Mouse (Mus musculus) kidney, embryonic 16.5 days (tissue): ENCODE measurements around the gene Foxo3. TPM values are rescaled to one million over a fixed set of nuclear protein-coding genes. Genes with fewer than 3 reads are reported as not detected.

Source experiments
- ATAC-seq: fragments of 200-750 bp; cut with Nextera tagmentation; 2 replicates; pipeline ENCODE4 v1.8.0; 2017; ENCODE audit warnings: moderate TSS enrichment; ENCODE audit not compliant: low FRiP score, low TSS enrichment
- H3K27ac ChIP-seq: fragments of 300-500 bp; sonication (generic); 2 replicates; pipeline ENCODE4 v1.5.1; 2014; ENCODE audit warnings: low read length
- H3K27me3 ChIP-seq: fragments of 300-500 bp; sonication (generic); 2 replicates; pipeline ENCODE4 v1.6.1; 2014; ENCODE audit warnings: low read length, control low read depth, mixed read lengths; ENCODE audit not compliant: insufficient read depth
- H3K36me3 ChIP-seq: fragments of 300-500 bp; sonication (generic); 2 replicates; pipeline ENCODE4 v1.6.1; 2014; ENCODE audit warnings: low read length, control low read depth, mixed read lengths; ENCODE audit not compliant: insufficient read depth
- H3K4me1 ChIP-seq: fragments of 300-500 bp; sonication (generic); 2 replicates; pipeline ENCODE4 v1.6.1; 2014; ENCODE audit warnings: low read length, control low read depth, mixed read lengths; ENCODE audit not compliant: insufficient read depth
- H3K4me2 ChIP-seq: fragments of 300-500 bp; sonication (generic); replicated peaks from 2 replicates; pipeline ENCODE4 v1.6.1; 2014; ENCODE audit warnings: low read depth, low read length
- H3K4me3 ChIP-seq: fragments of 300-500 bp; sonication (generic); 2 replicates; pipeline ENCODE4 v1.5.1; 2014; ENCODE audit warnings: mild to moderate bottlenecking, low read length
- H3K9ac ChIP-seq: fragments of 300-500 bp; sonication (generic); replicated peaks from 2 replicates; pipeline ENCODE4 v1.6.1; 2014; ENCODE audit warnings: low read length
- H3K9me3 ChIP-seq: fragments of 300-500 bp; sonication (generic); 2 replicates; pipeline ENCODE4 v1.6.1; 2016; ENCODE audit warnings: low read length, control low read depth
- WGBS: fragments of 180-500 bp; shearing (Covaris S2); extraction: QIAGEN DNeasy Blood & Tissue Kit; methylation state at CpG from one replicate; pipeline ENCODE4 v1.1.7; 2014; 5-methylcytosine and 5-hydroxymethylcytosine counted together
- polyA plus RNA-seq: library from polyadenylated mRNA; unstranded; fragments of >200 nt; fragmentation: Nextera tagmentation; extraction: Ambion mirVana; gene quantifications from 2 replicates; pipeline ENCODE4 v1.2.1, GENCODE M21; 2015

Gene Foxo3
- polyA plus RNA-seq, 1 experiment from 2014 or later, result 5.9 TPM

- peaks cover 5% of the 10 kb centered on the region for H3K4me1 ChIP-seq
- H3K4me2 ChIP-seq, result no peak overlapping the region
- whole genome bisulfite sequencing, result 75% methylated on average over 16 of the region's 16 CpGs
- no peaks in the 10 kb centered on the region; the same call in 1 of the 2 replicates for H3K9me3 ChIP-seq
- H3K27ac ChIP-seq, result no peak overlapping the region
- no peaks in the 10 kb centered on the region for H3K36me3 ChIP-seq
- no peak for ATAC-seq
- H3K9ac ChIP-seq, result no peak overlapping the region
- H3K27me3 ChIP-seq, result no peaks in the 10 kb centered on the region
- no peak overlapping the region for H3K4me3 ChIP-seq
These were observed 98.5 kb downstream of the Foxo3 start for GRCm38 (mm10) chr10:42177771-42178674.

GRCm38 (mm10) chr10:42174283-42174682 is 102.3 kb downstream of the Foxo3 start:
- H3K4me3 ChIP-seq, result no peak overlapping the region
- H3K27ac ChIP-seq, result no peak overlapping the region
- peaks cover 12% of the 10 kb centered on the region for H3K4me1 ChIP-seq
- no peaks in the 10 kb centered on the region; the same call in 1 of the 2 replicates for H3K9me3 ChIP-seq
- no peaks in the 10 kb centered on the region for H3K27me3 ChIP-seq
- H3K9ac ChIP-seq, result no peak overlapping the region
- H3K4me2 ChIP-seq, result no peak overlapping the region
- no peaks in the 10 kb centered on the region for H3K36me3 ChIP-seq
- ATAC-seq, result no peak
- WGBS, result 75% methylated on average over 5 of the region's 5 CpGs

GRCm38 (mm10) chr10:42173839-42174238 is 102.7 kb downstream of the Foxo3 start:
- no peak overlapping the region for H3K27ac ChIP-seq
- no peak overlapping the region for H3K4me2 ChIP-seq
- ATAC-seq, result peak; percentile 72
- 6% methylated on average over 1 of the region's 1 CpGs for WGBS
- H3K4me1 ChIP-seq, result peaks cover 12% of the 10 kb centered on the region
- no peaks in the 10 kb centered on the region; the same call in 1 of the 2 replicates for H3K9me3 ChIP-seq
- no peaks in the 10 kb centered on the region for H3K27me3 ChIP-seq
- no peak overlapping the region for H3K4me3 ChIP-seq
- no peaks in the 10 kb centered on the region for H3K36me3 ChIP-seq
- H3K9ac ChIP-seq, result no peak overlapping the region

- peak overlapping the region; percentile 9; the same call in 1 of the 2 replicates for H3K27ac ChIP-seq
- no peak overlapping the region for H3K4me2 ChIP-seq
- no peaks in the 10 kb centered on the region for H3K9me3 ChIP-seq
- no peak overlapping the region for H3K9ac ChIP-seq
- H3K4me1 ChIP-seq, result peaks cover 12% of the 10 kb centered on the region
- WGBS, result 7% methylated on average over 5 of the region's 5 CpGs
- H3K27me3 ChIP-seq, result no peaks in the 10 kb centered on the region
- peak; percentile 47 for ATAC-seq
- H3K36me3 ChIP-seq, result no peaks in the 10 kb centered on the region
- H3K4me3 ChIP-seq, result no peak overlapping the region
These were observed 105.6 kb downstream of the Foxo3 start for GRCm38 (mm10) chr10:42170889-42171347.

GRCm38 (mm10) chr10:42170201-42170600 is 106.4 kb downstream of the Foxo3 start:
- WGBS, result 63% methylated on average over 5 of the region's 5 CpGs
- Histone ChIP-seq H3K4me1 (peaks cover 12% of the 10 kb centered on the region), H3K9me3 (no peaks in the 10 kb centered on the region), H3K27ac (no peak overlapping the region), H3K4me2 (no peak overlapping the region), H3K27me3 (no peaks in the 10 kb centered on the region), H3K9ac (no peak overlapping the region), H3K36me3 (no peaks in the 10 kb centered on the region), H3K4me3 (no peak overlapping the region)
- 0 out of 2 replicates have a peak, but pooled peaks have one; percentile 14 for ATAC-seq

GRCm38 (mm10) chr10:42154727-42155126 is 121.8 kb downstream of the Foxo3 start:
- no peak overlapping the region for H3K27ac ChIP-seq
- H3K4me3 ChIP-seq, result no peak overlapping the region
- no peaks in the 10 kb centered on the region for H3K36me3 ChIP-seq
- peaks cover 13% of the 10 kb centered on the region for H3K9me3 ChIP-seq
- no peaks in the 10 kb centered on the region for H3K27me3 ChIP-seq
- WGBS, result 80% methylated on average over 2 of the region's 2 CpGs
- no peak overlapping the region for H3K4me2 ChIP-seq
- no peak for ATAC-seq
- no peak overlapping the region for H3K9ac ChIP-seq
- H3K4me1 ChIP-seq, result peaks cover 9% of the 10 kb centered on the region; the same call in 1 of the 2 replicates

GRCm38 (mm10) chr10:42152426-42153205 is 123.9 kb downstream of the Foxo3 start:
- WGBS, result 28% methylated on average over 14 of the region's 14 CpGs
- peaks cover 4% of the 10 kb centered on the region for H3K9me3 ChIP-seq
- no peaks in the 10 kb centered on the region for H3K36me3 ChIP-seq
- H3K4me2 ChIP-seq, result no peak overlapping the region
- H3K4me1 ChIP-seq, result peaks cover 9% of the 10 kb centered on the region; the same call in 1 of the 2 replicates
- no peak overlapping the region for H3K9ac ChIP-seq
- no peaks in the 10 kb centered on the region for H3K27me3 ChIP-seq
- no peak overlapping the region for H3K4me3 ChIP-seq
- peak; percentile 79 for ATAC-seq
- H3K27ac ChIP-seq, result peak overlapping the region; percentile 19

GRCm38 (mm10) chr10:42149767-42150166 is 126.8 kb downstream of the Foxo3 start:
- H3K9me3 ChIP-seq, result no peaks in the 10 kb centered on the region
- H3K27me3 ChIP-seq, result no peaks in the 10 kb centered on the region
- H3K4me2 ChIP-seq, result no peak overlapping the region
- no peaks in the 10 kb centered on the region for H3K36me3 ChIP-seq
- ATAC-seq, result no peak
- H3K27ac ChIP-seq, result no peak overlapping the region
- H3K4me3 ChIP-seq, result no peak overlapping the region
- 91% methylated on average over 3 of the region's 3 CpGs for WGBS
- peaks cover 9% of the 10 kb centered on the region; the same call in 1 of the 2 replicates for H3K4me1 ChIP-seq
- no peak overlapping the region for H3K9ac ChIP-seq

- peaks cover 20% of the 10 kb centered on the region; the same call in 1 of the 2 replicates for H3K4me1 ChIP-seq
- H3K36me3 ChIP-seq, result no peaks in the 10 kb centered on the region
- no peak overlapping the region for H3K9ac ChIP-seq
- H3K27me3 ChIP-seq, result no peaks in the 10 kb centered on the region
- no peak overlapping the region for H3K27ac ChIP-seq
- no peak overlapping the region for H3K4me3 ChIP-seq
- no peak overlapping the region for H3K4me2 ChIP-seq
- no peak for ATAC-seq
- H3K9me3 ChIP-seq, result no peaks in the 10 kb centered on the region
- WGBS, result 56% methylated on average over 3 of the region's 3 CpGs
These were observed 128.2 kb downstream of the Foxo3 start for GRCm38 (mm10) chr10:42148326-42148725.
